Mouse (Mus musculus) neural tube, embryonic 14.5 days (tissue): ENCODE data around the gene Ppil4. TPM values are rescaled to one million over a fixed set of nuclear protein-coding genes. Genes with fewer than 3 reads are reported as not detected.

Experiments
- ATAC-seq: fragments of 200-750 bp; cut with Nextera tagmentation; 2 replicates; pipeline ENCODE4 v1.8.0; 2017; ENCODE audit warnings: low read depth, mild to moderate bottlenecking, moderate TSS enrichment, moderate library complexity
- H3K27ac ChIP-seq: fragments of 300-500 bp; sonication (generic); 2 replicates; pipeline ENCODE4 v1.5.1; 2014; ENCODE audit warnings: low read depth, mild to moderate bottlenecking, control low read depth, low read length, moderate library complexity, mixed read lengths
- H3K27me3 ChIP-seq: fragments of 300-500 bp; sonication (generic); 2 replicates; pipeline ENCODE4 v1.6.1; 2014; ENCODE audit warnings: low read length; ENCODE audit not compliant: control insufficient read depth, insufficient read depth
- H3K36me3 ChIP-seq: fragments of 300-500 bp; sonication (generic); 2 replicates; pipeline ENCODE4 v1.6.1; 2014; ENCODE audit warnings: low read length, mixed read lengths; ENCODE audit not compliant: control insufficient read depth, insufficient read depth
- H3K4me1 ChIP-seq: fragments of 300-500 bp; sonication (generic); 2 replicates; pipeline ENCODE4 v1.6.1; 2014; ENCODE audit warnings: low read length; ENCODE audit not compliant: control insufficient read depth, insufficient read depth
- H3K4me2 ChIP-seq: fragments of 300-500 bp; sonication (generic); 2 replicates; pipeline ENCODE4 v1.6.1; 2014; ENCODE audit warnings: mild to moderate bottlenecking, low read depth, low read length, control low read depth
- H3K4me3 ChIP-seq: fragments of 300-500 bp; sonication (generic); 2 replicates; pipeline ENCODE4 v1.5.1; 2014; ENCODE audit warnings: low read depth, low read length, control low read depth, mixed read lengths
- H3K9ac ChIP-seq: fragments of 300-500 bp; sonication (generic); replicated peaks from 2 replicates; pipeline ENCODE4 v1.6.1; 2014; ENCODE audit warnings: low read depth, mild to moderate bottlenecking, control low read depth, low read length, mixed read lengths
- H3K9me3 ChIP-seq: fragments of 300-500 bp; sonication (generic); 2 replicates; pipeline ENCODE4 v1.6.1; 2016; ENCODE audit warnings: low read length; ENCODE audit not compliant: control insufficient read depth
- WGBS: fragments of 180-500 bp; shearing (Covaris S2); extraction: QIAGEN DNeasy Blood & Tissue Kit; methylation state at CpG from one replicate; pipeline ENCODE4 v1.1.7; 2014; 5-methylcytosine and 5-hydroxymethylcytosine counted together
- polyA plus RNA-seq: library from polyadenylated mRNA; unstranded; fragments of >200 nt; fragmentation: Nextera tagmentation; extraction: Ambion mirVana; gene quantifications from 2 replicates; pipeline ENCODE4 v1.2.1, GENCODE M21; 2014

Gene Ppil4
- polyA plus RNA-seq, 1 experiment from 2014 or later, result 48.1 TPM

GRCm38 (mm10) chr10:7863411-7863810 lies 70.7 kb downstream of the Ppil4 start:
- 96% methylated on average over 6 of the region's 6 CpGs for WGBS
- H3K9me3 ChIP-seq, result no peaks in the 10 kb centered on the region
- no peak overlapping the region for H3K9ac ChIP-seq
- no peak overlapping the region for H3K4me2 ChIP-seq
- no peak for ATAC-seq
- no peaks in the 10 kb centered on the region for H3K36me3 ChIP-seq
- H3K4me3 ChIP-seq, result no peak overlapping the region
- 0 out of 2 replicates have a peak, but pooled peaks cover 5% of the 10 kb centered on the region for H3K27me3 ChIP-seq
- no peaks in the 10 kb centered on the region for H3K4me1 ChIP-seq
- H3K27ac ChIP-seq, result no peak overlapping the region

DNA sequence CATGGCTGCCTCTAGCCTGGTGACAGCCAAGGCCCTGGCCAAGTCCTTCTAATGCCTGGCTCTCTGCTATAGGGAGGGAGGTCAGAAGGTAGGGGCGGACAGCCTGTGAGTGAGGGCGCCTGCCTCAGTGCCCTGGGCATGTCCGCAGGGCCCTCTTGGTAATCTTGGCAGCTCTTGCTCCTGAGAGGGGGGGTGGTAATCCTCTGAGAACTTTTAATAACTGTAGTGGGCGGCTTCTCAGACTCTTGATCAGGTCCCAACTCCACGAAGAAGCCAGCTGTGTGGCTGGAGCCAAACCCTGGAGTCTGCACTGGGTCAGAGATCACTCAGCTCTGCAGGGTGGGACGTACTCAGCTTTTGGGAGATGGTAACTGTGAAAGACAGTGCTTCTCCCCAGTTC lies 71.5 kb downstream of the Ppil4 start:
- Histone ChIP-seq H3K4me3 (no peak overlapping the region), H3K4me2 (no peak overlapping the region), H3K36me3 (no peaks in the 10 kb centered on the region), H3K9ac (no peak overlapping the region), H3K4me1 (no peaks in the 10 kb centered on the region), H3K9me3 (no peaks in the 10 kb centered on the region), H3K27ac (no peak overlapping the region), H3K27me3 (0 out of 2 replicates have a peak, but pooled peaks cover 5% of the 10 kb centered on the region)
- 77% methylated on average over 6 of the region's 6 CpGs for WGBS
- ATAC-seq, result no peak

DNA sequence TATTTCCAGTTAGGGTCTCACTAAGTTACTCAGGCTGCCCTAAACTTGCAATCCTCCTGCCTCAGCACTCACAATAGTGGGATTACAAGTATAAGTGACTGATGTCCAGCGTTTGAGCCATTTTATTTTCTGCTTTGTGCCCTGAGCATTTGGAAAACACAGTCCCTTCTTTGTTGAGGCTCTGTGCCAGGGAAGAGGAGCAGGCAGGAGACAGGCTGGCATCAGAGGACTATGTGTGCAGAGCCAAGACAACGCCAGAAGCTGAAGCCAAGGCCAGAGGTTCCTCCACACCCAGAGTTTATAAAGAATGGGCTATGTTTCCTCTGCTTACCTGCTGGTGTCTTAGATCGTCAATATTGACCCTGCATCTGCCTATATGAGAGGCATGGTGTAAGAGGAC lies 72.1 kb downstream of the Ppil4 start:
- Histone ChIP-seq H3K36me3 (no peaks in the 10 kb centered on the region), H3K9me3 (no peaks in the 10 kb centered on the region), H3K27ac (no peak overlapping the region), H3K4me2 (no peak overlapping the region), H3K4me3 (no peak overlapping the region), H3K27me3 (0 out of 2 replicates have a peak, but pooled peaks cover 5% of the 10 kb centered on the region), H3K4me1 (no peaks in the 10 kb centered on the region), H3K9ac (no peak overlapping the region)
- 80% methylated on average over 3 of the region's 3 CpGs for WGBS
- ATAC-seq, result no peak

DNA sequence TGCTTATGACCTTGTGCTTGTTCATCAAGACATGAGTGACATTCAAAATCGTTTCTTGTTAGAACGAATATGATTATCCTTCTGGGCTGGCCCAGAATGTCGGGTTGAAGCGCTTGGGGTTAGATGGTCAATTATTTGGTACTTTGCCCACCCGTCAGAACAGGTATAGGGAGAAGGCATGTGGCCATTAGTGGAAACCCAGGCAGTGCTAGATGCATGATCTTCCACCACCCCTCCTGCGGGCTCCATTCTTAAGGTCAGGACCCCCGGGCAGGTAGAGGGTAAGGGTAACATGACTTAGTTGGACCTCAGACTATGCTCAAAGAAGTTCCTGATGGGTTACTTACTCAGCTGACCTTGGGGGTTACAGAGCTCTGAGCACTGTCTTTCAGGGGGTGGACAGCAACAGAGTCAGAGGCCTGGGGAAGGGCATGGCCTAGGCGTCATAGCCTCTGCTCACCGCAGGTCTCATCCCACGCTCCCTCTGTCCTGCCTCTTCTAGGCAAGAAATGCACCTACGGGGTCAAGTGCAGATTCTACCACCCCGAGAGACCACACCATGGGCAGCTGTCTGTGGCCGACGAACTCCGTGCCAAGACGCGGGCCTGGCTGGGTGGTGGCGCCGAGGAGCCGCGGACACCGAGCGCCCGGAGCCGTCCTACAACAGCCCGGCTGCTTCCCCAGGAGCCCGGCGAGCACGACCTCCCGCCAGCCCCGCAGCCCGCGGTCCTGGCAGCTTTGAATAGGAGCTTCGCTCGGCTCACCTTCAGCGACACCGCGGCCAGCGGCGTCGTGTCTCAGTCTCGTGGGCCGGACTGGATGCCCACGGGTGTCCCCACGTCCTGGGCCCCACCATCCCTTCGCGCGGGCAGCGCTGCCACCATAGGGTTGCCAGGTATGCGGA lies 74.3 kb downstream of the Ppil4 start:
- Histone ChIP-seq H3K9ac (peak overlapping the region; percentile 44), H3K4me3 (peak overlapping the region; percentile 34), H3K36me3 (no peaks in the 10 kb centered on the region), H3K27me3 (0 out of 2 replicates have a peak, but pooled peaks cover 5% of the 10 kb centered on the region), H3K9me3 (no peaks in the 10 kb centered on the region), H3K4me1 (no peaks in the 10 kb centered on the region), H3K4me2 (peak overlapping the region; percentile 62), H3K27ac (no peak overlapping the region)
- peak; percentile 54; the same call in 1 of the 2 replicates for ATAC-seq
- WGBS, result 17% methylated on average over 50 of the region's 50 CpGs

DNA sequence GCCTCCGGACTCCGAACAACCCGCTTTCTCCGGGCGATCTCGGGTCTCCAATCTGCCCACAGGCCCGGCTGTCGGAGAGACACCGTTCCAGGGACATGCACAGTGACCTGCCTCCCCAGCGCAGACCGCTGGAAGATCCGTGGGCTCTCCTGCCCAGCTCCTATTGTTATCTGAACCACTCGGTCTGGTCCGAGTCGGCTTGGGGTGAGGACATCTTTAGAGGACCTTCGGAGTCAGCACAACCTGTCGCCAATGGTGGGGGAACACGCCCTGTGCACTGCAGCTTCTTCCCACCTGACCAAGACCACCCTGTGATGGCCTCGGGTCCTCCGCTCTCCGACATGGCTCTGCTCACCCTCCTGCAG lies 75.0 kb downstream of the Ppil4 start:
- Histone ChIP-seq H3K4me1 (no peaks in the 10 kb centered on the region), H3K27ac (no peak overlapping the region), H3K4me2 (peak overlapping the region; percentile 62), H3K36me3 (no peaks in the 10 kb centered on the region), H3K9ac (peak overlapping the region; percentile 44), H3K27me3 (0 out of 2 replicates have a peak, but pooled peaks cover 5% of the 10 kb centered on the region), H3K4me3 (peak overlapping the region; percentile 34), H3K9me3 (no peaks in the 10 kb centered on the region)
- 20% methylated on average over 21 of the region's 21 CpGs for WGBS
- ATAC-seq, result peak; percentile 31; the same call in 1 of the 2 replicates

DNA sequence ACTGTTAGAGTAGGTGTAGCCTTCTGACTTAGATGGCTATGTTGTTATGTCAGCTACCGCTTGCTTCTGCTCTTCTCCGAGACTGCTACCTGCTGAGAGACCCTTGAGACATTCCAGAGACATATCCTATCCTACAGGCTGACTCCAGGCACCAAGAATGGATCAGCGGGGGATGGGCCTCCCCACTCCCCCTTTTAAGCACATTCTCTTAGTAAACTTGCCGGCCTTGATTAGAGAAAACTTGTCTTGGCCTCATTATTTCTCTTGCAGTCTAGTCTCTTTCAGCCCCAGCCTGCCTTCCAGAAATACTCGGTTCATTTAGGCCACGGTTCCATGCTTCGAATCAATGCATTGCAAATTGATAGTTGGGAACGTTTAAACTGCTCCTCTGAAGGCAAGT lies 77.1 kb downstream of the Ppil4 start:
- H3K27ac ChIP-seq, result no peak overlapping the region
- no peak overlapping the region for H3K9ac ChIP-seq
- ATAC-seq, result no peak
- H3K4me1 ChIP-seq, result no peaks in the 10 kb centered on the region
- 0 out of 2 replicates have a peak, but pooled peaks cover 5% of the 10 kb centered on the region for H3K27me3 ChIP-seq
- H3K4me3 ChIP-seq, result no peak overlapping the region
- WGBS, result 63% methylated on average over 8 of the region's 8 CpGs
- H3K9me3 ChIP-seq, result no peaks in the 10 kb centered on the region
- no peaks in the 10 kb centered on the region for H3K36me3 ChIP-seq
- H3K4me2 ChIP-seq, result no peak overlapping the region

- no peaks in the 10 kb centered on the region for H3K4me1 ChIP-seq
- no peak for ATAC-seq
- no peak overlapping the region for H3K9ac ChIP-seq
- H3K4me3 ChIP-seq, result no peak overlapping the region
- 0 out of 2 replicates have a peak, but pooled peaks cover 5% of the 10 kb centered on the region for H3K27me3 ChIP-seq
- H3K27ac ChIP-seq, result no peak overlapping the region
- H3K36me3 ChIP-seq, result no peaks in the 10 kb centered on the region
- no peak overlapping the region for H3K4me2 ChIP-seq
- no peaks in the 10 kb centered on the region for H3K9me3 ChIP-seq
- 73% methylated on average over 11 of the region's 11 CpGs for WGBS
These were observed 78.1 kb downstream of the Ppil4 start for GRCm38 (mm10) chr10:7870571-7871315.

DNA sequence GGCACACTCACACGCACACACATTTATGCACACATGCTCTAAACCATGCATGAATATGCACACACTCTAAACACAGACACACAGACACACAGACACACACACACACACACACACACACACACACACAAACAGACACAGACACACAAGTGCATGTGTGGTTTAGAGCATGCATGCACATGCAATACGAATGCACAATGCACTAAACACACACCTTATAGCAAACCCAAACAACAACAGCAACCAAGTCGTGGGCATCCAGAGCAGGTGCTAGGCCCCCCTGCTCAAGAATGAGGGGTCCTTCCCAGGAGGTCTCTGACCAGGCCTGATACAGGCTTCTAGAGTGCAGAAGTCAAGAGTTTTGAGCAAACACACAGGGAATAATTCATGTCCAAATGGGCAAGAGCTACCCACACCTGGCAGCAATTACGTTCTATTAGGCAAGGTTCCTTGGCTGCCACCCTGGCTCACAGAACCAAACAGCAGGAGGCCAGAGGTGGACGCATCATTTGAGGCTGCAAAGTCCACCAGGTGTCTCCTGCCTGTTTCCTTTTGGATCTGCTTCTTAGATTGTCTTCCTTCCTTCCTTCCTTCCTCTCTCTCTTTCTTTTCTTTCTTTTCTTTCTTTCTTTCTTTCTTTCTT lies 78.8 kb downstream of the Ppil4 start:
- no peak overlapping the region for H3K4me3 ChIP-seq
- no peak for ATAC-seq
- no peak overlapping the region for H3K4me2 ChIP-seq
- no peak overlapping the region for H3K27ac ChIP-seq
- H3K9ac ChIP-seq, result no peak overlapping the region
- H3K36me3 ChIP-seq, result no peaks in the 10 kb centered on the region
- H3K27me3 ChIP-seq, result 0 out of 2 replicates have a peak, but pooled peaks cover 5% of the 10 kb centered on the region
- H3K9me3 ChIP-seq, result no peaks in the 10 kb centered on the region
- WGBS, result 88% methylated on average over 5 of the region's 5 CpGs
- H3K4me1 ChIP-seq, result no peaks in the 10 kb centered on the region
